ENCODE assay signal across 10 mouse cellular contexts in genomic region chr11:35856359-35857040, GRCm38 (mm10). TPM values are rescaled to one million over a fixed set of nuclear protein-coding genes. Genes with fewer than 3 reads are reported as not detected.
DNase-seq lines count a peak whose midpoint lies in the region.
"Had no signal": no experiment of that assay in that cellular context is flagged by ENCODE, and none has a peak within 500 bp of the region (broad histone marks: within the 10 kb centered on the region; RNA-seq: fewer than 3 reads in every experiment).

No protein-coding gene starts in this region.

- peak; percentile 76 to 86 for DNase-seq in cerebellum, postnatal 10 days
- no peak for DNase-seq in cerebellum, adult 9-11 months
- DNase-seq in frontal cortex, adult 2 months (ENCODE audit: extremely low spot score in 1 of 2, low spot score in 1 of 2) = peak; percentile 38 to 63
- DNase-seq in left cerebral cortex, adult 8-10 months (ENCODE audit: low spot score in 2 of 2) = peak; percentile 32 to 52
- peak; percentile 66 for DNase-seq in retina, embryonic 14.5 days (ENCODE audit: low spot score)
- DNase-seq in gastrocnemius, postnatal 4 days (ENCODE audit: low spot score in 2 of 2) = no peak
- no peak for DNase-seq in kidney, adult 18-20 months
- no peak for DNase-seq in testis, postnatal 14 days (ENCODE audit: low spot score)

RNA-seq across cellular contexts. Expression of gene Rars, which starts 22.2 kb away (rescaled TPM):
- polyA plus RNA-seq in frontal cortex, adult 2 months (2012; rRNA removed) = 45.9 and 46.0 TPM in 2 replicates
- total RNA-seq in left cerebral cortex, adult 8-10 months (2022) = 10 to 100 TPM; 41.5 to 51.4 (median 50.0) TPM
- 10 to 100 TPM; 54.2 to 57.1 TPM for total RNA-seq in gastrocnemius, postnatal 4 days (2021)

RNA-seq across cellular contexts. Expression of gene Fbll1, which starts 57.8 kb away (rescaled TPM):
- 64.2 and 74.0 TPM in 2 replicates for polyA plus RNA-seq in frontal cortex, adult 2 months (2012; rRNA removed)
- total RNA-seq in left cerebral cortex, adult 8-10 months (2022) = 10 to 100 TPM; 38.5 to 41.3 (median 41.0) TPM
- total RNA-seq in gastrocnemius, postnatal 4 days (2021) = not detected
- total RNA-seq: common myeloid progenitor, adult 5-6 weeks had no signal
- polyA plus RNA-seq: lung, postnatal 0 days had no signal

Comparison
In these comparisons a context has a peak if more than half of its experiments do, and no peak if none do; other contexts are left out.
1. DNase-seq: peak in cerebellum, postnatal 10 days (2 of 2), frontal cortex, adult 2 months (2 of 2), left cerebral cortex, adult 8-10 months (2 of 2) and retina, embryonic 14.5 days (single experiment); none in cerebellum, adult 9-11 months (single experiment), gastrocnemius, postnatal 4 days (0 of 2), kidney, adult 18-20 months (single experiment) and testis, postnatal 14 days (single experiment).
2. RNA of gene Fbll1, which starts 57.8 kb away (total RNA-seq): 38.5 to 41.3 TPM in left cerebral cortex, adult 8-10 months; not detected in gastrocnemius, postnatal 4 days; every median in the first group is over 10 times any median in the second.